Mouse (Mus musculus) spleen, postnatal 4 days (tissue): Measurements from ENCODE around the gene Ern1.
A peak's percentile ranks its signal among the peaks of the same experiment; 100 is the strongest.
"Not testable (repeated sequence)": the region's sequence is repeated elsewhere in the genome, so short reads cannot be mapped to it uniquely, and the experiment has no call there.

ENCODE experiments used
- DNase-seq, 2 experiments: peaks; one replicate each; pipeline ENCODE4 v3.0.0; 2022; ENCODE audit warnings: low spot score in 2 of 2

Gene Ern1

GRCm38 (mm10) chr11:106437543-106437942 is 50.1 kb downstream of the Ern1 start:
- DNase-seq, result no peak

GRCm38 (mm10) chr11:106437039-106437438 is 50.6 kb downstream of the Ern1 start:
- DNase-seq, result no peak

GRCm38 (mm10) chr11:106430392-106430791 is 57.3 kb downstream of the Ern1 start:
- no peak for DNase-seq

- no peak for DNase-seq
Measured at GRCm38 (mm10) chr11:106429689-106430088, 58.0 kb downstream of the Ern1 start.

- DNase-seq, result no peak
Measured at GRCm38 (mm10) chr11:106428556-106428955, 59.1 kb downstream of the Ern1 start.

- DNase-seq, result no peak
Measured at GRCm38 (mm10) chr11:106428106-106428505, 59.5 kb downstream of the Ern1 start.

GRCm38 (mm10) chr11:106426447-106426846 is 61.2 kb downstream of the Ern1 start:
- no peak for DNase-seq

GRCm38 (mm10) chr11:106425201-106425600 is 62.5 kb downstream of the Ern1 start:
- DNase-seq, result no peak

- no peak for DNase-seq
Measured at GRCm38 (mm10) chr11:106419262-106420102, 68.2 kb downstream of the Ern1 start.

- DNase-seq, result peak; percentile 79 to 91
Measured at GRCm38 (mm10) chr11:106418622-106419196, 68.9 kb downstream of the Ern1 start.

GRCm38 (mm10) chr11:106417860-106418259 is 69.8 kb downstream of the Ern1 start:
- no peak for DNase-seq

- no peak for DNase-seq
Measured at GRCm38 (mm10) chr11:106416331-106416730, 71.3 kb downstream of the Ern1 start.

GRCm38 (mm10) chr11:106412641-106413360 is 74.9 kb downstream of the Ern1 start:
- no peak for DNase-seq

- no peak for DNase-seq
Measured at GRCm38 (mm10) chr11:106411157-106411556, 76.5 kb downstream of the Ern1 start.

- DNase-seq, result no peak
Measured at GRCm38 (mm10) chr11:106410507-106410906, 77.1 kb downstream of the Ern1 start.

GRCm38 (mm10) chr11:106410011-106410410 is 77.6 kb downstream of the Ern1 start:
- no peak for DNase-seq

GRCm38 (mm10) chr11:106398481-106398880 is 89.2 kb downstream of the Ern1 start:
- DNase-seq, result peak in 1 of 2 experiments; percentile 56

- DNase-seq, result no peak
Measured at GRCm38 (mm10) chr11:106397656-106398055, 90.0 kb downstream of the Ern1 start.

GRCm38 (mm10) chr11:106394055-106394454 is 93.6 kb downstream of the Ern1 start:
- not testable (repeated sequence) for DNase-seq

- no peak for DNase-seq
Measured at GRCm38 (mm10) chr11:106393331-106393616, 94.4 kb downstream of the Ern1 start.

- DNase-seq, result no peak
Measured at GRCm38 (mm10) chr11:106392597-106393330, 94.9 kb downstream of the Ern1 start.

GRCm38 (mm10) chr11:106391546-106392188 is 96.0 kb downstream of the Ern1 start:
- peak; percentile 72 to 85 for DNase-seq
